Mouse (Mus musculus): ENCODE measurements around the gene Pmf1. TPM values are rescaled to one million over a fixed set of nuclear protein-coding genes. Genes with fewer than 3 reads are reported as not detected.

Gene Pmf1
- 49.6 TPM for total RNA-seq (2023)

DNA sequence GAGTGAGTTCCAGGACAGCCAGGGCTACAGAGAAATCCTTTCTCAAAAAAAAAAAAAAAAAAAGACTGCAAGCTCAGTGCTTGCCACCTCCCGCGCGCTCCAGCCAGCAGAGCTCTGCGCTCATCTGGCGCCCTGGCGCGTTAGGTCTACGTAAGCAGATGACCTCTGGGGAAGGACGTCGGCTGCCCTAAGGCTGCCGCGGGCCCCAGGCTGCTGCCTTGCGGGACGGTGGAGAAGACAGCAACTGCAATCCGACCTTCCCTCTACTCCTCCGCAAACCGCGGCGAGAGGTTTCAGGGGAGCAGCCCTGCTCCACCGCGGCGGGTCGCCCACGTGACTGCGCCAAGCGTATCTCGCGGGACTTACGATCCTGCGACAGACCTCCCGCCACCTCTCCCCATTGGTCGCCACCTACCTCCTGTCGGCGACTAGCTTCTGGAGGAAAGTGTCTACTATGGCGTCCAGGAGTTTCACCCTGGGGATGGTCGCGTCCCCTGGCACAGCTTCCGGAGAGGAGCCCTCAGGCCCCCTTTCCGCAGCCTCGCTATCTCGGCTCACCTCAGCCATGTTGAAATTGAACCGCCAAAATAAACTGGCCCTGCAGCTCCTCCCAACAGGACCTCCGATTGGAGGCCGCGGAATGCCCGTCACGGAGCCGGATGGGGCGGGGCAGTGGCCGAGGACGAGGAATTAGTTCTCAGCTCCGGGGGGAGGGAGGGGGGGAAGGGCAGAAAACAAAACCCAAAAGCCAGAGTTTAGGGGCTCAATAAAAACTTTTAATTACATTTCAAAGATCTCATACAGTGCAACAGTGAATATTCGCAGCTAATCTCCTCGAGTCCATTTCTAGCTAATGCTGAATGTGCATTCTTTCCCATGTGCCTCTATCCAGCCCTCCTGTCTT is at the start of gene Pmf1:
TSS of gene Pmf1 (minus strand) at position 591 of the 904 bp plus-strand sequence.

DNA sequence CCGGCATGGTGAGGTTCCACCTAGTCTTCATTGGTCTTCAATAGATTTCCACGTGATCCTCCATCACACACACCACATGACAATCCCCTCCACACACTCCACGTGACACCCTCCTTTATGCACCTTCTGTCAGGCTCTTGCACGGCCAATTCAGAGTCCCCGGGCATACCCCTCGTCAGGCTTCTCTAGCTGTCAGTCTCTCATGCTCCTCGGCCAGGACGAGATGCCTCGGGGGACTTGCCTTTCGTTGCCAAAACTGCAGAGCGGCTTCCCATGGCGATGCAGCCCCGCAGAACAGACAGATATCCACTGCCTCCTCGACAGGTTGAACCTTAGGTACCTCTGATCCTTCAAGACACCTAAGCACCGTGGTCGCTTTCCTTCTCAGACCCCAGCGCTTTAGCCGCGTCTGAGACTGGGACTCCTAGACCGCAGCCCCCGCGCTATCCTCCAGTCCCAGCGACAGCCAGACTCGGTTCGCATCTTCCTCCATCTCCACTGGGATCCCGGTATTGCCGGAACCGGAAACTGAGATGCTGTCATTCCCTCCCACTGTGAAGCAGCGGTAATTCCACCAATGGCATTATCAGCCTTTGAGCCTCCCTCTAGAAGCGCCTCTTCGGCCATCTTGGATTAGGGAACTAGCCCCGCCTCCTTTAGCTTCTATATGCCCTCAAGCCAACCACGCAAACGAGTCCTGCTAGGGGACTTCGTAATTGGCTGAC is 14.6 kb upstream of the Pmf1 start, which contains the start of gene Slc25a44:
TSS of gene Slc25a44 (minus strand) at position 535 of the 725 bp plus-strand sequence.

GRCm38 (mm10) chr3:88384364-88384763 is 25.8 kb downstream of the Pmf1 start, which contains the start of gene Bglap:
Gene Bglap, minus strand, starts transcription at chr3:88384464.

DNA sequence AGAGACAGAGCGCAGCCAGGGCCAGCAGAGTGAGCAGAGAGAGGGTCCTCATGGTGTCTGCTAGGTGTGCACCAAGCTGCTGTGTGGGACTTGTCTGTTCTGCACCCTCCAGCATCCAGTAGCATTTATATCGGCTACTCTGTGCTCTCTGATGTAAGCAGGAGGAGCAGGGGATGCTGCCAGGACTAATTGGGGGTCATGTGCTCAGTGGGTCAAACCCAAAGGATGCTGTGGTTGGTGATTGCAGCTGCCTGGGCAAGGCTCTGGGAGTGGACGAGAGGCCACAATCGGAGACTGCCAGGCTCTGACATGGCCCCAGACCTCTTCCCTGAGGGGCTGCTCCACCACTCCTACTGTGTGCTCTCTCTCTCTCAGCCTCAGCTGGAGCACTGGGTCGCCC is 31.5 kb downstream of the Pmf1 start, which contains the start of gene Bglap2:
TSS of gene Bglap2 (minus strand) at position 101 of the 400 bp plus-strand sequence.

GRCm38 (mm10) chr3:88372643-88373042 is 37.5 kb downstream of the Pmf1 start, which contains the start of gene Bglap3:
Gene Bglap3, minus strand, starts transcription at chr3:88372743.

GRCm38 (mm10) chr3:88364337-88364736 is 45.8 kb downstream of the Pmf1 start, which contains the start of gene Paqr6:
Gene Paqr6, plus strand, starts transcription at chr3:88364584.

Other genes starting within 250 kb of the Pmf1 start
- gene Rhbg, start 155.6 kb downstream of the Pmf1 start, total RNA-seq (2023), result not detected
- gene Gm38392, start 123.1 kb downstream of the Pmf1 start, total RNA-seq (2023), result not detected
- gene Tsacc, start 113.3 kb downstream of the Pmf1 start, total RNA-seq (2023), result 5.1 TPM
- gene Cct3, start 113.2 kb downstream of the Pmf1 start, total RNA-seq (2023), result 177 TPM
- 96.6 TPM for gene Glmp, start 85.3 kb downstream of the Pmf1 start, total RNA-seq (2023)
- gene Tmem79, start 74.2 kb downstream of the Pmf1 start, total RNA-seq (2023), result 0.62 TPM
- gene Smg5, start 74.1 kb downstream of the Pmf1 start, total RNA-seq (2023), result 131 TPM
- gene Paqr6, start 45.7 kb downstream of the Pmf1 start, total RNA-seq (2023), result not detected
- not detected for gene Bglap3, start 37.6 kb downstream of the Pmf1 start, total RNA-seq (2023)
- not detected for gene Bglap2, start 31.6 kb downstream of the Pmf1 start, total RNA-seq (2023)
- not detected for gene Bglap, start 25.9 kb downstream of the Pmf1 start, total RNA-seq (2023)
- gene Slc25a44, start 14.8 kb upstream of the Pmf1 start, total RNA-seq (2023), result 17.2 TPM
- gene Sema4a, start 50.9 kb upstream of the Pmf1 start, total RNA-seq (2023), result 87.3 TPM
- gene Lmna, start 99.6 kb upstream of the Pmf1 start, total RNA-seq (2023), result 33.3 TPM
- gene Mex3a, start 122.1 kb upstream of the Pmf1 start, total RNA-seq (2023), result 2.3 TPM
- not detected for gene Rab25, start 138.0 kb upstream of the Pmf1 start, total RNA-seq (2023)
- gene Lamtor2, start 142.7 kb upstream of the Pmf1 start, total RNA-seq (2023), result 60.5 TPM
- 48.9 TPM for gene Ubqln4, start 143.4 kb upstream of the Pmf1 start, total RNA-seq (2023)
- gene Ssr2, start 165.5 kb upstream of the Pmf1 start, total RNA-seq (2023), result 61.2 TPM
- gene Arhgef2, start 195.6 kb upstream of the Pmf1 start, total RNA-seq (2023), result 137 TPM
- not detected for gene Rxfp4, start 242.8 kb upstream of the Pmf1 start, total RNA-seq (2023)